Mouse (Mus musculus) layer of hippocampus, postnatal 36 days (tissue): ENCODE data around the gene Peli1. TPM values are rescaled to one million over a fixed set of nuclear protein-coding genes. Genes with fewer than 3 reads are reported as not detected.
A peak's percentile ranks its signal among the peaks of the same experiment; 100 is the strongest.
"Not testable (repeated sequence)": the region's sequence is repeated elsewhere in the genome, so short reads cannot be mapped to it uniquely, and the experiment has no call there.

Experiments used
- DNase-seq, 2 experiments: peaks; one replicate each; pipeline ENCODE4 v3.0.0; 2022
- total RNA-seq, 2 experiments: library from RNA; stranded (reverse); gene quantifications; 2 replicates each; pipeline ENCODE4 v1.2.3; 2021

Gene Peli1
- total RNA-seq, 2 experiments from 2014 or later = 46.9 to 52.6 TPM

- no peak for DNase-seq
Measured at GRCm38 (mm10) chr11:21157595-21157994, 66.5 kb downstream of the Peli1 start.

DNA sequence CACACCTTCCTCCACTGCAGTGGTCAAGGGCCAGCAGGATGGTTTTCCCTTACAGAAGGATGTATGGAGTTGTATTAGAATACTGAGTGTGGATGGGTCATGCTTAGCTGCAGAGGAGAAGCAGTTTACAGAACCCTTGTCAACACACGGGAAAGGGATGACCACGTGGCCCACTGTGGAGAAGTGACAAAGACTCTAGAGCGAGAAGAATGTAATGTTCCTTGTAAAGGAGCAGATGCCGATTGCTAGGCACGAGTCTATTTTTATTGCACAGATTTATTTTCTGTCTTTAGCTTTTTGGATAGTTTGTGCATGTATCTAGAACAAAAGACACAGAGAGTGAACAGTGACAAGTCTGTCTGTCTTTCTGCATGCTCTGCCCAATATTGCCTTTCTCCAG, 71.0 kb downstream of the Peli1 start:
- no peak for DNase-seq

GRCm38 (mm10) chr11:21163143-21163542, 72.1 kb downstream of the Peli1 start:
- DNase-seq = no peak

DNA sequence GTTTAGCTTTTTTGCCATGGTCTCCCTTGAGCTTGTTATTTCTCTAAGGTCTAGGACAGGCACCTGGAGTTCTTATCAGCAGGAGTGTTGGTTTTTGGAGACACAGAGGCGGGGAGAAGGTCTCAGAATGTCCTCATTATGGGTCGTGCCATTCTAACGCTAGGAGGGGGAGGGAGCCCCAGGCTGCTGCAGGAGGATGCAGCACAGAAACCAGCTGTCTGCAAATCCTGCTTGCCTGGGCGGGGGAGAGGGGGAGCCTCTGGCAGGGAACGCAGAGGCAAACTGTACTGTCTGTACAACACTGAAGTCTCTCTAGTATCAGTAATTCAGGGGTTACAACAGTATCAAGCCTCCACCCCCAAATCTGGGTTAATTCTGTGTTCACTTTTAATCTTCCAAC, 72.6 kb downstream of the Peli1 start:
- DNase-seq = peak; percentile 40 to 52

GRCm38 (mm10) chr11:21164312-21164993, 73.4 kb downstream of the Peli1 start:
- DNase-seq = no peak

- DNase-seq = no peak
Measured at GRCm38 (mm10) chr11:21164994-21165560, 74.0 kb downstream of the Peli1 start.

- DNase-seq = no peak
Measured at GRCm38 (mm10) chr11:21166495-21167096, 75.5 kb downstream of the Peli1 start.

GRCm38 (mm10) chr11:21168828-21169607, 77.9 kb downstream of the Peli1 start:
- no peak for DNase-seq

GRCm38 (mm10) chr11:21169608-21169860, 78.4 kb downstream of the Peli1 start:
- not testable (repeated sequence) for DNase-seq

DNA sequence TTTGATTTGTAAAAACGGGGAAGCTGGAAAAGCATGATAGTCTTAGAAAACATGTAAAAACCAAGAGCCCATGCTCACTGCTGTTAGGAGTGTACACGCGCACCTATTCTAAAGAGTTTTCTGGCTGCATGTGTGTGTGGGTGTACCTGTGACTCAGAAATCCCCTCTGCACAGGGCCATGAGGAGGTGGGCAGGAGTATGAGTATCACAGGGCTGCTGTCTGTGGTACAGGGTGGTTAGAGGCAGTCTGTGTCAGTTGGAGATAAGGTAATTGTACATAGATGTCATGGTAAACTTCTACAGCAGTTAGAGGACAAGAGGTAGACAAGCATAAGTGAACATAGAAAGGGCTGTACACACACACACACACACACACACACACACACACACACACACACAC, 81.2 kb downstream of the Peli1 start:
- DNase-seq = no peak

- DNase-seq = no peak
Measured at GRCm38 (mm10) chr11:21173926-21174325, 82.8 kb downstream of the Peli1 start.

DNA sequence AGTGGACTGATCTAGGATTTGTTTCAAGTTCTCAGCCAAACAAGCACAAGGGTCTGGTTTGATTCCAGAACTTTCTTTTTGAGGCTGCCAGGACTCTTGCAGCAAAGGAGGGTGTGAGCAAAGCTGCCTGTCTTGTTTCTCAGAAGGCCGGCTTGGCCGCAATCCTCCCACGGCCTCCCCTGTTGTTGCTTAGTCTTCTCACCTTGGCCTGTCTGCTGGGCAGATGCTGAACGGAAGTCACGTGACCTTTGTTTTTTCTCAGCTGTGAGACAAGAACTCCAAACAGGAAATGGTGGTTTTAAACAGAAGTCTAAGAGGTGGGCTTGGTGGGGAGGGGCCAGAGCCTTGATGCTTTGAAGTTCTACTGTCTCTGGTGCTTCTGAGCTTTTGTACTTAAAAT, 83.3 kb downstream of the Peli1 start:
- no peak for DNase-seq

DNA sequence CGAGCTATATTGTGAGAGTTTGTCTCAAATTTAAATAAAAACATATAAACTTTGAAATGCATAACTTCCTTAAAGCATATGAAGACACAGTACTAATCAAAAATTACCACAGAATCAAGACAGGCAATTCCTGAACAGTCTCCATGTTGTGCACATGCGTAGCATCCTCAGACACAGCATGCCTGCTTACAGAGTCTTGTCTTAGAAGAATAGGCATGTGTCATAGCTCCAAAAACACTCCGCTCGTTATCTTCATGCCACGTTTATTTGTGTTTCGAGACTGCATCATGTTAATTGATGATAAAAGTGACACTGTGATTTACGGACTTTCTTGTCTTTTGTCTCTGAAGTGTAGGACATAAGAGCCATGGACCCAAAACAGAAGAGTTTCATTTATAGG, 84.0 kb downstream of the Peli1 start:
- no peak for DNase-seq

GRCm38 (mm10) chr11:21176491-21176890, 85.4 kb downstream of the Peli1 start:
- DNase-seq = no peak

DNA sequence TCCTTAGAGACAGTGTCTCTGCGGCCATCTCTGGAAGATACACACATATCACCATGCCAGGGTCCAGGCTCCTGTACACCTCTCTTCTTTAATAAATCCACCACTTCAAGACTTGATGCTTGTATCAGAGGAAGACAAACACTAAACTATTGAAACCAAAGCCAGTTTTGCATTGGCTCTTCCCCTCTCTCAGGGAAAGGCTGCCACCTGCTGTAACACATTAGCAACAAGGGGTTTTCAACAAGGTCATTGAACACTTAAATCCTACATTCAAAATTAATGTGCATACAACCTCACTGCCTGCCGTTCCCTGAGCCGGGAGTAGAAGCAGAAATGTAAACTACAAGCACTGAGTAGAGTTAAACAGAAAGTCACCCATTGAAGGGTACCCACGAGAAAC, 87.3 kb downstream of the Peli1 start:
- peak; percentile 25 to 38 for DNase-seq

GRCm38 (mm10) chr11:21178998-21179645, 88.0 kb downstream of the Peli1 start:
- no peak for DNase-seq

DNA sequence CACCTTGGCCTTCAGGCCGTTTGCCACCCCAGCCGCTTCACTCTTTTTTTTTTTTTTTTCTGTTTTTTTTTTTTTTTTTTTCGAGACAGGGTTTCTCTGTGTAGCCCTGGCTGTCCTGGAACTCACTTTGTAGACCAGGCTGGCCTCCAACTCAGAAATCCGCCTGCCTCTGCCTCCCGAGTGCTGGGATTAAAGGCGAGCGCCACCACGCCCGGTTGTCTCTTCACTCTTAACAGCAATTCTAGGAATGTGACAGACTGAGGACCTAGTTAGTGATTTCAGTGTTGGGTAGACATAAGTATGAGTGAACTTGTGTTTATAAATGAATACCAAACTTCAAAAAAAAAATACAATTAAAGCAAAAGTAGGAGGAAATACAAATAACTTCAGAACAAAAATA, 88.8 kb downstream of the Peli1 start:
- not testable (repeated sequence) for DNase-seq

GRCm38 (mm10) chr11:21180650-21181049, 89.6 kb downstream of the Peli1 start:
- no peak for DNase-seq

DNA sequence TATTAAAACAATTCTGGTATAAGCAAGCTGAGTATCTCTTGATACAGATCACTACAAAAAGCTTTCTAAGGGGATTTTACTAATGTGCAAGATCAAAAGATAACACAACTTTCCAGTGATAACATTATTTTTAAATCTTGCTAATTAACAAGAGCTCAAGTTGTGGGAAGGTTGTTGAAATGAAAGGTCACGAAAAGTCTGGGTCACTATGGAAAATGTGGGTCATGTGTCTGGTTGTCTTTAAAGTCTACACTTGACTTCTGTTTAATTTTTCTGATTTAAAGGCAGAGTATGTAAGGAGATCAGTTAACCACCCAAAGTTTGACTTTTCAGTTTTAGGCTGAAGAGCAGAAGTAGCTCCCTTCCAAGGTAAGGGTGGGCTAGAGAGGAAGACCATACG, 90.5 kb downstream of the Peli1 start:
- DNase-seq = no peak

DNA sequence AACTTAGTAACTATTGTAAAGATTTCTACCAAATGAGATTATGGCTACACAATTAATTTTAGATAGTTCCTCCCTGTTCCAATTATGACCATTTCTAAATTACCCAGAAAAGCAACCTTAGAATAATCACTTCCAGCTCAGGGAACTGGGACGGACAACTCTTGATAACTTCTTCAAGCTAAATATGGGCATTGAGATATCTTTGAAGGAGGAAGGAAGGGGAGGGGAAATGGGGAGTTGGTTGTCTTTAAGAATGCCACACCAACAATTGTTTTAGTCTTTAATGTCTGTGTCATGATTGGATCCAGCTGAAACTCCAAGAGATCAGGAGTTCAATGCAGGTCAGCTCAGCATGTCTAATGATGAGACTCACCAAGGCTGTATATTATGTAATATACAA, 91.6 kb downstream of the Peli1 start:
- no peak for DNase-seq

GRCm38 (mm10) chr11:21191821-21192220, 100.7 kb downstream of the Peli1 start:
- not testable (repeated sequence) for DNase-seq

DNA sequence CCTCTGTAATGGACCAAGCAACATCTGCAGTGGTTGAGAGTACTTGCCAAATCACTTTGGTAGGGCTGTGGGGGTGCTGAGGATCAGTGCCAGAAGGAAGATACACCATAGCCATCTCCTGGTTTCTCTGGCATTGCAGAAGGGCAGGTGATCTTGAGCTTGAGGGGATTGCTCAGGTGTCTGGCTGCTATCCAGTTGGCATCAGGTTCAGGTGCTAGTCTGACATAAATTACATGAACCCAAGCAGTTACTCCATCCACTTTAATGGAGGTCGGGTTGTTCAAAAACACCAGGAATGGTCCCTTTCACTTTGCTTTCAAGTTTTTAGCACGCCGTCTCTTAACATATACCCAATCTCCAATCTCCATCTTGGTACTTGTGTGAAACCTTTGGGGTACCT, 103.8 kb downstream of the Peli1 start:
- no peak for DNase-seq
